Mouse (Mus musculus) myocyte (in vitro differentiated cells): Measurements from ENCODE around the gene Dll4.

ENCODE experiments used
- CEBPB ChIP-seq: IDR thresholded peaks from 2 replicates; pipeline ENCODE4 v1.6.1; 2011; ENCODE audit warnings: mild to moderate bottlenecking, moderate library complexity; ENCODE audit not compliant: poor library complexity, insufficient read depth, severe bottlenecking
- E2F4 ChIP-seq: IDR thresholded peaks from one replicate; pipeline ENCODE4 v1.6.1; 2011; ENCODE audit warnings: mild to moderate bottlenecking, control low read depth, moderate library complexity; ENCODE audit not compliant: insufficient read depth
- MAX ChIP-seq: IDR thresholded peaks from one replicate; pipeline ENCODE4 v1.6.1; 2011; ENCODE audit warnings: low read depth, mild to moderate bottlenecking, control low read depth
- POLR2A ChIP-seq: IDR thresholded peaks from one replicate; pipeline ENCODE4 v1.6.1; 2011; ENCODE audit warnings: low read depth, mild to moderate bottlenecking, control low read depth, moderate library complexity; ENCODE audit not compliant: insufficient read length

DNA sequence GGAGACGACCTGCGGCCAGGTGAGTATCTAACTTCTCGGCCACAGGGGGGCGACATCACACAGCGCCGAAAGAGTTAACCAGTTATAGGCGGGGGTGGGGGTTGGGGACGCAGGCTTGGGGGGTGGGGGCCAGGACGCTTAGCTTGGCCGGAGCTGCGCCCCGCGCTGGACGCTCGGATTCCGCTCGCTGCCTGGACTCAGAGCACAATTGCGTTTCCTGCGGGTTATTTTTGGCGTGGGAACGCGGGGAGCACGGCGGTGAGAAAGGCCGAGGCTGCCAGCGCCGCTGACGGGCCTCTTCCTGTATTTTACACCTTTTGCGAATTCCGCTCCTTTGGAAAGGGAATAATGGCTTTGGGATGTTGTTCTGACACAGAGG is 1.5 kb downstream of the Dll4 start:
- no peak for TF ChIP-seq POLR2A
- TF ChIP-seq E2F4, result no peak
- no peak for TF ChIP-seq MAX
- TF ChIP-seq CEBPB, result no peak
